Mouse (Mus musculus): Measurements from ENCODE around the gene Ddn. TPM values are rescaled to one million over a fixed set of nuclear protein-coding genes. Genes with fewer than 3 reads are reported as not detected.

The Ddn gene
- polyA plus RNA-seq, 1 experiment from 2014 or later = 0.07 TPM

DNA sequence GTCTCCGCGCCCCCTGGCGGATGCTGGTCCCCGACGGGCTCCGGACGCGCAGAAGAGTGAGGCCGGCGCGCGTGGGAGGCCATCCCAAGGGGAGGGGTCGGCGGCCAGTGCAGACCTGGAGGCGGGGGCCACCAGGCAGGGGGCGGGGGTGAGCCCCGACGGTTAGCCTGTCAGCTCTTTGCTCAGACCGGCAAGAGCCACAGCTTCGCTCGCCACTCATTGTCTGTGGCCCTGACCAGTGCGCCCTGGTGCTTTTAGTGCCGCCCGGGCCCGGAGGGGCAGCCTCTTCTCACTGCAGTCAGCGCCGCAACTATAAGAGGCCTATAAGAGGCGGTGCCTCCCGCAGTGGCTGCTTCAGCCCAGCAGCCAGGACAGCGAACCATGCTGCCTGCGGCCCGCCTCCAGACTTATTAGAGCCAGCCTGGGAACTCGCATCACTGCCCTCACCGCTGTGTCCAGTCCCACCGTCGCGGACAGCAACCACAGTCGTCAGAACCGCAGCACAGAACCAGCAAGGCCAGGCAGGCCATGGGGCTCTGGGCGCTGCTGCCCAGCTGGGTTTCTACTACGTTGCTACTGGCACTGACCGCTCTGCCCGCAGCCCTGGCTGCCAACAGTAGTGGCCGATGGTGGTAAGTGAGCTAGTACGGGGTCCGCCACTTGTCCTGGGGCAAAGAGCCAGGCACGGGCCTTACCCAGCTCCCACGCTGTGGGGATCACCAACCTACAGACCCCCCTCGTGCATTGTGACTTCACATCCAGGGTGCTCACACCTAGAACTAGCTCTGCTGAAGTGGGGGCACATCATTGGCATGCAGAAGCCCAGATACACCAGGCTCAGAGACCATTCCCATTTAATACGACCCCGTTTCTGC, 19.4 kb downstream of the Ddn start, which contains the start of gene Wnt1:
Gene Wnt1 (plus strand): TSS at position 197 of the 875 bp plus-strand sequence.
- peaks cover 80% of the 10 kb centered on the region for H3K27me3 ChIP-seq (replicated peaks; ENCODE audit: control insufficient read depth, insufficient read depth, low read length)
- H3K9ac ChIP-seq (ENCODE audit: low read depth, low read length) = no peak within 1 kb of the TSS
- no peaks in the 10 kb centered on the region for H3K36me3 ChIP-seq (ENCODE audit: control insufficient read depth, insufficient read depth)
- H3K9me3 ChIP-seq (ENCODE audit: control insufficient read depth) = peaks cover 3% of the 10 kb centered on the region; the same call in 1 of the 2 replicates
- TF ChIP-seq CTCF (IDR thresholded peaks at IDR 0.05; ENCODE audit: low read depth) = peak; percentile 80
- 5% methylated on average over 51 of the region's 51 CpGs for WGBS
- ATAC-seq = no peak
- H3K4me1 ChIP-seq (replicated peaks; ENCODE audit: control insufficient read depth, insufficient read depth, low read length) = peaks cover 4% of the 10 kb centered on the region; the same call in 1 of the 2 replicates
- H3K4me3 ChIP-seq (ENCODE audit: low read depth, low read length) = peak within 1 kb of the TSS; percentile 34
- peak within 1 kb of the TSS; percentile 58 for H3K4me2 ChIP-seq (replicated peaks; ENCODE audit: low read depth)
- H3K27ac ChIP-seq (ENCODE audit: low read depth, low read length) = no peak within 1 kb of the TSS

DNA sequence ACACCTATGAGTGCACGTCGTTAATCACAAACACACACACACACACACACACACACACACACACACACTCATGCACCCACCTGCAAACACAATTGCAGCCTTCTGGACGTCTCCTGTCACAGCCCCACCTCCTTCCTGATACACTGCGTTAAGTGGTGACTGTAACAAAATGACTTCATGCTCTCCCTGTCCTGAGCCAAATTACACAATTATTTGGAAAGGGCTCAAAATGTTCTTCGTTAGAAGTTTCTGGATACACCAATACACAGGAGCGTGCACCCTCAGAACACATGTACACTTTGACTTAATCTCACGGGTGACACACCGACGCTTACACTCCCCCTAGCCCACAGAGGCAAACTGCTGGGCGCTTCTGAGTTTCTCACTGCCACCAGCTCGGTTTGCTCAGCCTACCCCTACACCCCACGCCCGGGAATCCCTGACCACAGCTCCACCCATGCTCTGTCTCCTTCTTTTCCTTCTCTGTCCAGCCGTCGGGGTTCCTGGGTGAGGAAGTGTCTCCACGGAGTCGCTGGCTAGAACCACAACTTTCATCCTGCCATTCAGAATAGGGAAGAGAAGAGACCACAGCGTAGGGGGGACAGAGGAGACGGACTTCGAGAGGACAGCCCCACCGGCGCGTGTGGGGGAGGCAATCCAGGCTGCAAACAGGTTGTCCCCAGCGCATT, 20.2 kb downstream of the Ddn start:
- no peak for TF ChIP-seq CTCF (IDR thresholded peaks at IDR 0.05; ENCODE audit: low read depth)
- no peak for ATAC-seq
- Histone ChIP-seq H3K27ac (ENCODE audit: low read depth, low read length) (no peak overlapping the region), H3K4me2 (replicated peaks; ENCODE audit: low read depth) (peak overlapping the region; percentile 30), H3K36me3 (ENCODE audit: control insufficient read depth, insufficient read depth) (no peaks in the 10 kb centered on the region), H3K9ac (ENCODE audit: low read depth, low read length) (no peak overlapping the region), H3K4me3 (ENCODE audit: low read depth, low read length) (peak overlapping the region; percentile 7; the same call in 1 of the 2 replicates), H3K4me1 (replicated peaks; ENCODE audit: control insufficient read depth, insufficient read depth, low read length) (peaks cover 4% of the 10 kb centered on the region; the same call in 1 of the 2 replicates), H3K9me3 (ENCODE audit: control insufficient read depth) (peaks cover 3% of the 10 kb centered on the region; the same call in 1 of the 2 replicates), H3K27me3 (replicated peaks; ENCODE audit: control insufficient read depth, insufficient read depth, low read length) (peaks cover 73% of the 10 kb centered on the region)
- 10% methylated on average over 24 of the region's 24 CpGs for WGBS

DNA sequence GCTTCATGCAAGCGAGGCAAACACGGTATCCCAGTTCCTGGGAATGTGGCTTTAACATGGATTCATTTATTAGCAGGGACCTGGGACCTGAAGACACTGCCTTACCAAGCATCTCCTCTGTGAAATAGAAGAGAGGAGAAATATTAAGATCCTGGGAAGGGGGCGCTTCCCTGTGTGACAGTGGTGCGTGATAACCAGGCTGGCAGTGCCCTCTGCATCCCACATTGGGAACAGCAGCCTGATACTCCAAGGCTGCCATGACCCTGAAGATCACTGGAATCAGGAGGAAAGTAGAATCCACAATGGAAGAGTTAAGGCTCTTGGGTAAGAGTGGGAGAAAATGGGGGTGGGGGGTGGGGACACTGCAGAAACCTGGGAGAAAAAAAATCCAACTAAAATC, 21.4 kb downstream of the Ddn start:
- Histone ChIP-seq H3K4me2 (replicated peaks; ENCODE audit: low read depth) (no peak overlapping the region), H3K27me3 (replicated peaks; ENCODE audit: control insufficient read depth, insufficient read depth, low read length) (peaks cover 61% of the 10 kb centered on the region)
- 40% methylated on average over 4 of the region's 4 CpGs for WGBS

DNA sequence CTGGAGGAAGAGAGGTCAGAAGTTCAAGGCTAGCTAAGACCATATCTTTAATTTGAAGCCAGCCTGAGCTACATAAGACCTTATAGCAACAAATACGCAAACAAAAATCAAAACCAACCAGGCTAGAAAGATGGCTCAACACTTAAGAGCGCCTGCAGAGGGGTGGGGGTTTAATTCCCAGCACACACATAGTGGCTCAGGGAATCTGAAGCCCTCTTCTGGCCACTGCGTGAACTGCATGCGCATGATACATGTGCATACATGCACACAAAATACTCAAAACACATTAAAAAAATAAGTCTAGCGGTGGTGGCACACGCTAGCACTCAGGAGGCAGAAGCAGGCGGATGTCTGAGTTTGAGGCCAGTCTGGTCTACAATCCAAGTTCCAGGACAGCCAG, 23.5 kb downstream of the Ddn start:
- Histone ChIP-seq H3K9ac (ENCODE audit: low read depth, low read length) (no peak overlapping the region), H3K36me3 (ENCODE audit: control insufficient read depth, insufficient read depth) (no peaks in the 10 kb centered on the region), H3K4me3 (ENCODE audit: low read depth, low read length) (no peak overlapping the region), H3K27me3 (replicated peaks; ENCODE audit: control insufficient read depth, insufficient read depth, low read length) (peaks cover 44% of the 10 kb centered on the region), H3K4me1 (replicated peaks; ENCODE audit: control insufficient read depth, insufficient read depth, low read length) (peaks cover 4% of the 10 kb centered on the region; the same call in 1 of the 2 replicates), H3K9me3 (ENCODE audit: control insufficient read depth) (peaks cover 3% of the 10 kb centered on the region; the same call in 1 of the 2 replicates), H3K27ac (ENCODE audit: low read depth, low read length) (no peak overlapping the region), H3K4me2 (replicated peaks; ENCODE audit: low read depth) (no peak overlapping the region)
- ATAC-seq = no peak
- 45% methylated on average over 7 of the region's 7 CpGs for WGBS
- TF ChIP-seq CTCF (IDR thresholded peaks at IDR 0.05; ENCODE audit: low read depth) = peak; percentile 64

More for the DNA sequence above, 21.4 kb downstream of the Ddn start:
- Histone ChIP-seq H3K4me1 (replicated peaks; ENCODE audit: control insufficient read depth, insufficient read depth, low read length) (peaks cover 4% of the 10 kb centered on the region; the same call in 1 of the 2 replicates), H3K27ac (ENCODE audit: low read depth, low read length) (no peak overlapping the region), H3K4me3 (ENCODE audit: low read depth, low read length) (no peak overlapping the region), H3K9me3 (ENCODE audit: control insufficient read depth) (peaks cover 3% of the 10 kb centered on the region; the same call in 1 of the 2 replicates), H3K9ac (ENCODE audit: low read depth, low read length) (no peak overlapping the region), H3K36me3 (ENCODE audit: control insufficient read depth, insufficient read depth) (no peaks in the 10 kb centered on the region)
- TF ChIP-seq CTCF (IDR thresholded peaks at IDR 0.05; ENCODE audit: low read depth) = peak; percentile 73
- ATAC-seq = no peak

DNA sequence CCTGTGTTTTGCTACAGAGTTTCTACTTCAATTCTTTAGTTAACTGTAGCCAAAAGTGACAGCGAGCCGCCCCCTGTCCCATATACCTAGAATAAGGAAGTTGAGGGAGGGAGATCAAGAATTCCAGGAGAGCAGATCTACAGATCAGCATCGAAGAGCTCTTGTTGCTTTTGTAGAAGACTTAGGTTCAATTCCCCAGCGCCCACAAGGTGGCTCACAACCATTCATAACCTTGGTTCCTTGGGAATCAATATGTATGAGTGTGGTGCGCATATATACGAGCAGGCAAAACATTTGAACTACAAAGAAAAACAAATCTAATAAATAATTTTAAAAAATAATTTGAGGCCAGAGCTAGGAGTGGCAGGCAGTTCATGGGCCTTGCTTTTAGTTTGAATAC, 28.1 kb downstream of the Ddn start:
- ATAC-seq = no peak
- no peak overlapping the region for H3K9ac ChIP-seq (ENCODE audit: low read depth, low read length)
- peak; percentile 29; the same call in 1 of the 2 replicates for TF ChIP-seq CTCF (IDR thresholded peaks at IDR 0.05; ENCODE audit: low read depth)
- H3K4me3 ChIP-seq (ENCODE audit: low read depth, low read length) = no peak overlapping the region
- H3K36me3 ChIP-seq (ENCODE audit: control insufficient read depth, insufficient read depth) = no peaks in the 10 kb centered on the region
- H3K4me1 ChIP-seq (replicated peaks; ENCODE audit: control insufficient read depth, insufficient read depth, low read length) = no peaks in the 10 kb centered on the region
- peaks cover 54% of the 10 kb centered on the region for H3K27me3 ChIP-seq (replicated peaks; ENCODE audit: control insufficient read depth, insufficient read depth, low read length)
- no peak overlapping the region for H3K27ac ChIP-seq (ENCODE audit: low read depth, low read length)
- no peak overlapping the region for H3K4me2 ChIP-seq (replicated peaks; ENCODE audit: low read depth)
- H3K9me3 ChIP-seq (ENCODE audit: control insufficient read depth) = peaks cover 3% of the 10 kb centered on the region; the same call in 1 of the 2 replicates
- 35% methylated on average over 6 of the region's 6 CpGs for WGBS

DNA sequence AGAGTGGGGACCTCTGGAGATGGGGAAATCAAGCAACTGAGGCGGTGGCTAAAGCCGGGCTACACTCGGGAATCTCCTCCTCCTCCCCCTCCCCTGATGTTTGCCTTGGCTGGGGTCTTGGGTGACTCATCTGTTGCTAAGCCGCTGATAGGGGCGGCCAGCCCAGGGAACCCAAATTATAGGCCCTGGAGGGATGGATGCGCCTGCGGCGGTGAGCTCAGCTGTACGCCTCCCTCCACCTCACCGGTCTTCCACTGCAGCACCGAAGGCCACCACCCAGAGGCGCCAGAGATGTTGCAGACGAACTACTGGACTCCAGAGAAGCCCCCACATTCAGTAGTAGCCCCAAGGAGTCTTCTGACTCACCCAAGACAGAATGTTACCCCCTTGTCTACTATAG, 28.7 kb downstream of the Ddn start:
- no peaks in the 10 kb centered on the region for H3K4me1 ChIP-seq (replicated peaks; ENCODE audit: control insufficient read depth, insufficient read depth, low read length)
- H3K9me3 ChIP-seq (ENCODE audit: control insufficient read depth) = peaks cover 2% of the 10 kb centered on the region; the same call in 1 of the 2 replicates
- no peak for ATAC-seq
- H3K36me3 ChIP-seq (ENCODE audit: control insufficient read depth, insufficient read depth) = no peaks in the 10 kb centered on the region
- no peak overlapping the region for H3K27ac ChIP-seq (ENCODE audit: low read depth, low read length)
- TF ChIP-seq CTCF (IDR thresholded peaks at IDR 0.05; ENCODE audit: low read depth) = peak; percentile 43
- H3K27me3 ChIP-seq (replicated peaks; ENCODE audit: control insufficient read depth, insufficient read depth, low read length) = peaks cover 60% of the 10 kb centered on the region
- H3K4me2 ChIP-seq (replicated peaks; ENCODE audit: low read depth) = no peak overlapping the region
- 10% methylated on average over 13 of the region's 13 CpGs for WGBS
- no peak overlapping the region for H3K9ac ChIP-seq (ENCODE audit: low read depth, low read length)
- no peak overlapping the region for H3K4me3 ChIP-seq (ENCODE audit: low read depth, low read length)

Measured in intestine, postnatal 0 days (tissue).